Mouse (Mus musculus): Measurements from ENCODE around the gene Nfatc3. TPM values are rescaled to one million over a fixed set of nuclear protein-coding genes. Genes with fewer than 3 reads are reported as not detected.

The Nfatc3 gene
- polyA plus RNA-seq, 1 experiment from 2014 or later = 9.1 TPM

GRCm38 (mm10) chr8:106138616-106139015, 80.0 kb downstream of the Nfatc3 start:
- peaks cover 58% of the 10 kb centered on the region for H3K27me3 ChIP-seq
- no peaks in the 10 kb centered on the region for H3K36me3 ChIP-seq
- H3K9ac ChIP-seq = peak overlapping the region; percentile 68
- 17% methylated on average over 7 of the region's 7 CpGs for WGBS
- H3K4me3 ChIP-seq = peak overlapping the region; percentile 55
- no peak for ATAC-seq (ENCODE audit: low FRiP score, low read depth)
- H3K4me2 ChIP-seq (replicated peaks) = peak overlapping the region; percentile 94
- H3K9me3 ChIP-seq = no peaks in the 10 kb centered on the region
- H3K4me1 ChIP-seq = peaks cover 39% of the 10 kb centered on the region
- H3K27ac ChIP-seq = no peak overlapping the region

- Histone ChIP-seq H3K27ac (no peak overlapping the region), H3K4me1 (peaks cover 30% of the 10 kb centered on the region), H3K9ac (no peak overlapping the region), H3K4me2 (replicated peaks) (no peak overlapping the region), H3K4me3 (no peak overlapping the region), H3K9me3 (no peaks in the 10 kb centered on the region), H3K36me3 (no peaks in the 10 kb centered on the region), H3K27me3 (peaks cover 42% of the 10 kb centered on the region)
- WGBS = 65% methylated on average over 5 of the region's 5 CpGs
- no peak for ATAC-seq (ENCODE audit: low FRiP score, low read depth)
These were observed 81.6 kb downstream of the Nfatc3 start for GRCm38 (mm10) chr8:106140191-106140590.

- H3K9ac ChIP-seq = no peak overlapping the region
- peaks cover 36% of the 10 kb centered on the region for H3K27me3 ChIP-seq
- WGBS = 15% methylated on average over 13 of the region's 13 CpGs
- H3K4me2 ChIP-seq (replicated peaks) = 0 out of 2 replicates have a peak overlapping the region, but pooled peaks have one; percentile 21
- no peak for ATAC-seq (ENCODE audit: low FRiP score, low read depth)
- peaks cover 26% of the 10 kb centered on the region for H3K4me1 ChIP-seq
- H3K9me3 ChIP-seq = no peaks in the 10 kb centered on the region
- no peaks in the 10 kb centered on the region for H3K36me3 ChIP-seq
- no peak overlapping the region for H3K4me3 ChIP-seq
- H3K27ac ChIP-seq = no peak overlapping the region
These were observed 82.1 kb downstream of the Nfatc3 start for GRCm38 (mm10) chr8:106140769-106141168.

- H3K36me3 ChIP-seq = no peaks in the 10 kb centered on the region
- no peaks in the 10 kb centered on the region for H3K9me3 ChIP-seq
- no peak overlapping the region for H3K9ac ChIP-seq
- peaks cover 1% of the 10 kb centered on the region; the same call in 1 of the 2 replicates for H3K27me3 ChIP-seq
- H3K4me2 ChIP-seq (replicated peaks) = no peak overlapping the region
- WGBS = 79% methylated on average over 2 of the region's 2 CpGs
- no peak overlapping the region for H3K27ac ChIP-seq
- no peak overlapping the region for H3K4me3 ChIP-seq
- no peak for ATAC-seq (ENCODE audit: low FRiP score, low read depth)
- H3K4me1 ChIP-seq = no peaks in the 10 kb centered on the region
These were observed 86.7 kb downstream of the Nfatc3 start for GRCm38 (mm10) chr8:106145331-106145730.

- ATAC-seq (ENCODE audit: low FRiP score, low read depth) = no peak
- Histone ChIP-seq H3K4me1 (peaks cover 5% of the 10 kb centered on the region), H3K4me3 (no peak overlapping the region), H3K4me2 (replicated peaks) (no peak overlapping the region), H3K9me3 (no peaks in the 10 kb centered on the region), H3K27me3 (no peaks in the 10 kb centered on the region), H3K27ac (no peak overlapping the region), H3K9ac (no peak overlapping the region), H3K36me3 (no peaks in the 10 kb centered on the region)
- 88% methylated on average over 4 of the region's 4 CpGs for whole genome bisulfite sequencing
These were observed 87.4 kb downstream of the Nfatc3 start for GRCm38 (mm10) chr8:106146014-106146413.

GRCm38 (mm10) chr8:106147868-106148565, 89.4 kb downstream of the Nfatc3 start:
- no peaks in the 10 kb centered on the region for H3K9me3 ChIP-seq
- H3K4me1 ChIP-seq = peaks cover 13% of the 10 kb centered on the region
- no peak for ATAC-seq (ENCODE audit: low FRiP score, low read depth)
- H3K4me3 ChIP-seq = no peak overlapping the region
- no peak overlapping the region for H3K27ac ChIP-seq
- 84% methylated on average over 6 of the region's 6 CpGs for WGBS
- H3K27me3 ChIP-seq = no peaks in the 10 kb centered on the region
- H3K36me3 ChIP-seq = no peaks in the 10 kb centered on the region
- no peak overlapping the region for H3K9ac ChIP-seq
- no peak overlapping the region for H3K4me2 ChIP-seq (replicated peaks)

GRCm38 (mm10) chr8:106149025-106149424, 90.4 kb downstream of the Nfatc3 start:
- H3K9me3 ChIP-seq = no peaks in the 10 kb centered on the region
- peaks cover 5% of the 10 kb centered on the region; the same call in 1 of the 2 replicates for H3K36me3 ChIP-seq
- WGBS = 93% methylated on average over 6 of the region's 6 CpGs
- no peak for ATAC-seq (ENCODE audit: low FRiP score, low read depth)
- H3K9ac ChIP-seq = no peak overlapping the region
- no peaks in the 10 kb centered on the region for H3K27me3 ChIP-seq
- H3K4me3 ChIP-seq = no peak overlapping the region
- H3K27ac ChIP-seq = no peak overlapping the region
- no peak overlapping the region for H3K4me2 ChIP-seq (replicated peaks)
- H3K4me1 ChIP-seq = peaks cover 13% of the 10 kb centered on the region

GRCm38 (mm10) chr8:106149801-106150652, 91.4 kb downstream of the Nfatc3 start, which contains the start of gene Pla2g15:
Gene Pla2g15, plus strand, starts transcription at chr8:106150399.
- Histone ChIP-seq H3K4me3 (peak within 1 kb of the TSS; percentile 78), H3K36me3 (peaks cover 13% of the 10 kb centered on the region), H3K4me1 (peaks cover 13% of the 10 kb centered on the region), H3K27ac (0 out of 2 replicates have a peak within 1 kb of the TSS, but pooled peaks have one; percentile 48), H3K9me3 (no peaks in the 10 kb centered on the region), H3K9ac (peak within 1 kb of the TSS; percentile 79), H3K4me2 (replicated peaks) (peak within 1 kb of the TSS; percentile 75), H3K27me3 (no peaks in the 10 kb centered on the region)
- peak; percentile 97 for ATAC-seq (ENCODE audit: low FRiP score, low read depth)
- WGBS = 2% methylated on average over 38 of the region's 38 CpGs

GRCm38 (mm10) chr8:106150653-106151000, 92.0 kb downstream of the Nfatc3 start:
- peaks cover 13% of the 10 kb centered on the region for H3K4me1 ChIP-seq
- peaks cover 17% of the 10 kb centered on the region for H3K36me3 ChIP-seq
- 0 out of 2 replicates have a peak overlapping the region, but pooled peaks have one; percentile 48 for H3K27ac ChIP-seq
- ATAC-seq (ENCODE audit: low FRiP score, low read depth) = no peak
- peak overlapping the region; percentile 75 for H3K4me2 ChIP-seq (replicated peaks)
- H3K9ac ChIP-seq = peak overlapping the region; percentile 79
- H3K9me3 ChIP-seq = no peaks in the 10 kb centered on the region
- 20% methylated on average over 8 of the region's 8 CpGs for WGBS
- H3K27me3 ChIP-seq = no peaks in the 10 kb centered on the region
- peak overlapping the region; percentile 78 for H3K4me3 ChIP-seq

- Histone ChIP-seq H3K36me3 (peaks cover 21% of the 10 kb centered on the region), H3K9me3 (no peaks in the 10 kb centered on the region), H3K27me3 (no peaks in the 10 kb centered on the region), H3K4me3 (peak overlapping the region; percentile 78), H3K4me2 (replicated peaks) (peak overlapping the region; percentile 75), H3K4me1 (peaks cover 13% of the 10 kb centered on the region), H3K27ac (no peak overlapping the region), H3K9ac (peak overlapping the region; percentile 79)
- 77% methylated on average over 9 of the region's 9 CpGs for WGBS
- no peak for ATAC-seq (ENCODE audit: low FRiP score, low read depth)
These were observed 92.4 kb downstream of the Nfatc3 start for GRCm38 (mm10) chr8:106151041-106151440.

- Histone ChIP-seq H3K9me3 (no peaks in the 10 kb centered on the region), H3K4me2 (replicated peaks) (no peak overlapping the region), H3K36me3 (peaks cover 27% of the 10 kb centered on the region), H3K4me3 (no peak overlapping the region), H3K9ac (no peak overlapping the region), H3K27ac (no peak overlapping the region), H3K27me3 (no peaks in the 10 kb centered on the region), H3K4me1 (peaks cover 13% of the 10 kb centered on the region)
- WGBS = 84% methylated on average over 4 of the region's 4 CpGs
- ATAC-seq (ENCODE audit: low FRiP score, low read depth) = no peak
These were observed 94.2 kb downstream of the Nfatc3 start for GRCm38 (mm10) chr8:106152876-106153275.

- H3K9me3 ChIP-seq = no peaks in the 10 kb centered on the region
- H3K27ac ChIP-seq = no peak overlapping the region
- no peak overlapping the region for H3K4me3 ChIP-seq
- H3K36me3 ChIP-seq = peaks cover 66% of the 10 kb centered on the region
- ATAC-seq (ENCODE audit: low FRiP score, low read depth) = no peak
- no peaks in the 10 kb centered on the region for H3K27me3 ChIP-seq
- H3K4me2 ChIP-seq (replicated peaks) = no peak overlapping the region
- H3K9ac ChIP-seq = no peak overlapping the region
- WGBS = 97% methylated on average over 1 of the region's 1 CpGs
- H3K4me1 ChIP-seq = no peaks in the 10 kb centered on the region
These were observed 98.8 kb downstream of the Nfatc3 start for GRCm38 (mm10) chr8:106157419-106157818.
